Mouse (Mus musculus): ENCODE data around the gene Twf2. TPM values are rescaled to one million over a fixed set of nuclear protein-coding genes. Genes with fewer than 3 reads are reported as not detected.

The Twf2 gene
- polyA plus RNA-seq, 1 experiment from 2014 or later, result 69.8 TPM

DNA sequence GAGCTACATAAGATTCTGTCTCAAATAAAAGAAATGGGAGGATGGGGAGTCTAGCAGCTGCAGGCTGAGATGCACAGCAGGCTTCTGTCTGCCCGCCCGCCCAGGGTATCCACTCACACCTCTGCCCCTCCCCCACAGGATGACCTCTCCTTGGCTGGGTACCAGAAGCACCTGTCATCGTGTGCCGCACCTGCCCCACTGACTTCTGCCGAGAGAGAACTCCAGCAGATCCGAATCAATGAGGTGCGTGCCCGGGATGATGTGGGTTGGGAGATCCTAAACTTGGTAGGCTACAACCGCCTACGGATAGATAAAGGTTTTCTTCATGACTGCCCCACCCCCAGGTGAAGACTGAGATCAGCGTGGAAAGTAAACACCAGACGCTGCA is 9.7 kb downstream of the Twf2 start:
- ATAC-seq (ENCODE audit: insufficient number of reproducible peaks, insufficient read depth, low FRiP score, low TSS enrichment, low read depth), result no peak
- Histone ChIP-seq H3K27me3 (no peaks in the 10 kb centered on the region), H3K4me1 (replicated peaks) (peaks cover 14% of the 10 kb centered on the region), H3K4me2 (no peak overlapping the region), H3K9me3 (no peaks in the 10 kb centered on the region), H3K27ac (no peak overlapping the region), H3K4me3 (replicated peaks) (no peak overlapping the region), H3K9ac (replicated peaks) (no peak overlapping the region), H3K36me3 (peaks cover 59% of the 10 kb centered on the region)
- 85% methylated on average over 12 of the region's 12 CpGs for WGBS

DNA sequence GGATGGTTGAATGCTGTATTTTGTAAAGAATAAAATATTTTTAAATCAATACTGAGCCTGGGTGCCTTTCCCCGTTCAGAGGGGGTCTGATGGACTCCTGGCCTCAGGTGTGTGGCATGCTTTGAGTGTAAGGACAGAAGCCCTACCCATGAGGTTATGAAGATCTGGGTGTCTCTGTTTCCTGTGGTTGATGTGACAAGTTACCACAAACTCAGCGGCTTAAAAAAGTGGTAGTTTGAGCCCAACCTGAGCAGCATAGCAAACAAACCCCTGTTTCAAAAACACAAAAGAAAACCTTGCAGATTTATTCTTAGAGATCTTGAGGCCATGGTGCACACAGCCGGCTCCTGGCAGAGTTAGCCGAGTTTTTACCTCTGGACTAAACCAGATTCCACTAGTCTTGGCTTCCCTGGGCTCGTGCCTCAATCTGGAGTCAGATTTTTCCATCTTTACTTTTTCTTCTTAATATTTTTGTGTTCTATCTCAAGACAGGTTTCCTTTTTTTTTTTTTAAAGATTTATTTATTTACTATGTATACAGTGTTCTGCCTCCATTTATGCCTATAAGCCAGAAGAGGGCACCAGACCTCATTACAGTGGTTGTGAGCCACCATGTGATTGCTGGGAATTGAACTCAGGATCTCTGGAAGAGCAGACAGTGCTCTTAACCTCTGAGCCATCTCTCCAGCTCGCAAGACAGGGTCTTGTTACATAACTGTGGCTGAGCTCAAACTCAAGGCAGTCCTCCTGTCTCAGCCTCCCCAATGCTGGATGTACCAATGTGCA is 12.6 kb downstream of the Twf2 start:
- no peak overlapping the region for H3K4me3 ChIP-seq (replicated peaks)
- WGBS, result 78% methylated on average over 6 of the region's 6 CpGs
- no peak for ATAC-seq (ENCODE audit: insufficient number of reproducible peaks, insufficient read depth, low FRiP score, low TSS enrichment, low read depth)
- no peak overlapping the region for H3K4me2 ChIP-seq
- H3K27me3 ChIP-seq, result no peaks in the 10 kb centered on the region
- H3K36me3 ChIP-seq, result peaks cover 35% of the 10 kb centered on the region
- H3K4me1 ChIP-seq (replicated peaks), result peaks cover 14% of the 10 kb centered on the region
- H3K9ac ChIP-seq (replicated peaks), result no peak overlapping the region
- no peak overlapping the region for H3K27ac ChIP-seq
- H3K9me3 ChIP-seq, result no peaks in the 10 kb centered on the region

DNA sequence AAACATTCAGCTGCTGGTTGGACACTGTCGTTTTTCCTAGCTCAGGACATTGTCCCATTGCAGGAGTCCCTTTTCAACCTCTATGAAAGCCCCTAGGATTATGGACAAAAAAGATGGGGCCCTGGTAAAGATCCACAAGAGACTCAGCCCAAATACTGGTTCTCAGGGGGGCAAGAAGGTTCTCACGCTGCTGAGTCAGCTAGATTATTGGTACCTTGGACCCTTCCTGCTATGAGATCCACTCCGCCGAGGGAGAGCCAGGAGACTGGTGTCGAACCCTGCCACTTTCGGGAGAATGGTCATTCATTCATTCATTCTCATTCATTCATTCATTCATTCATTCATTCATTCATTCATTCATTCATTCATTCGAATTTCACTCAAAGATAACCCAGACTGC is 14.1 kb downstream of the Twf2 start:
- WGBS, result 87% methylated on average over 7 of the region's 7 CpGs
- Histone ChIP-seq H3K9ac (replicated peaks) (no peak overlapping the region), H3K4me3 (replicated peaks) (no peak overlapping the region), H3K4me2 (no peak overlapping the region), H3K27ac (no peak overlapping the region), H3K36me3 (peaks cover 35% of the 10 kb centered on the region), H3K27me3 (no peaks in the 10 kb centered on the region), H3K4me1 (replicated peaks) (peaks cover 4% of the 10 kb centered on the region), H3K9me3 (no peaks in the 10 kb centered on the region)
- ATAC-seq (ENCODE audit: insufficient number of reproducible peaks, insufficient read depth, low FRiP score, low TSS enrichment, low read depth), result no peak

GRCm38 (mm10) chr9:106220894-106221523 is 18.1 kb downstream of the Twf2 start:
- Histone ChIP-seq H3K27me3 (peaks cover 23% of the 10 kb centered on the region), H3K9me3 (no peaks in the 10 kb centered on the region), H3K36me3 (no peaks in the 10 kb centered on the region), H3K9ac (replicated peaks) (no peak overlapping the region), H3K4me2 (no peak overlapping the region), H3K4me1 (replicated peaks) (peaks cover 5% of the 10 kb centered on the region), H3K27ac (no peak overlapping the region), H3K4me3 (replicated peaks) (no peak overlapping the region)
- ATAC-seq (ENCODE audit: insufficient number of reproducible peaks, insufficient read depth, low FRiP score, low TSS enrichment, low read depth), result no peak
- 61% methylated on average over 8 of the region's 8 CpGs for WGBS

GRCm38 (mm10) chr9:106222261-106222851 is 19.4 kb downstream of the Twf2 start, which contains the start of gene Tlr9:
Tlr9 (plus strand) TSS chr9:106222598.
- peaks cover 11% of the 10 kb centered on the region for H3K4me1 ChIP-seq (replicated peaks)
- H3K27me3 ChIP-seq, result peaks cover 35% of the 10 kb centered on the region
- no peak within 1 kb of the TSS for H3K9ac ChIP-seq (replicated peaks)
- H3K4me3 ChIP-seq (replicated peaks), result no peak within 1 kb of the TSS
- H3K27ac ChIP-seq, result no peak within 1 kb of the TSS
- no peak for ATAC-seq (ENCODE audit: insufficient number of reproducible peaks, insufficient read depth, low FRiP score, low TSS enrichment, low read depth)
- H3K4me2 ChIP-seq, result no peak within 1 kb of the TSS
- H3K36me3 ChIP-seq, result no peaks in the 10 kb centered on the region
- no peaks in the 10 kb centered on the region for H3K9me3 ChIP-seq
- WGBS, result 82% methylated on average over 4 of the region's 4 CpGs

DNA sequence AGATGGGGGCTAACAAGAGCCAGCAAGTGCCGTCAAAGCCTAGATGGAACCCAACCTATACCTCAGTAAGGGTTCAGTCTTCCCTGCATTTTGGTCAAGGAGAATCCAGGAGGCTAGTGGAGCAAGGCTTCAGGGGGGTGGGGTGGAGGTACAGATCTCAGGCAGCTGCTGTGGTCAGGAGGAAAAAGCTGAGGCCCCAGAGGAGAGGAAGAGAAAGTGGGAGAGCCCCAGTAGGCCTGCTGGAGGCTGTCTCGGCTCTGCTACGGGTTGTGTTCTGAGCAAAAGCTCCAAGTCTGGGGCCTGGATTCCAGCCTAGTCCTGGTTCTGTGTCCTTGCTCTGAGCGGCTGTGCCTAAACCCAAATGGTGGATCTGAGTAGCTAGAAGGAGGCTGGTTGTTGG is 20.1 kb downstream of the Twf2 start:
- no peak for ATAC-seq (ENCODE audit: insufficient number of reproducible peaks, insufficient read depth, low FRiP score, low TSS enrichment, low read depth)
- peaks cover 37% of the 10 kb centered on the region for H3K27me3 ChIP-seq
- 91% methylated on average over 4 of the region's 4 CpGs for WGBS

DNA sequence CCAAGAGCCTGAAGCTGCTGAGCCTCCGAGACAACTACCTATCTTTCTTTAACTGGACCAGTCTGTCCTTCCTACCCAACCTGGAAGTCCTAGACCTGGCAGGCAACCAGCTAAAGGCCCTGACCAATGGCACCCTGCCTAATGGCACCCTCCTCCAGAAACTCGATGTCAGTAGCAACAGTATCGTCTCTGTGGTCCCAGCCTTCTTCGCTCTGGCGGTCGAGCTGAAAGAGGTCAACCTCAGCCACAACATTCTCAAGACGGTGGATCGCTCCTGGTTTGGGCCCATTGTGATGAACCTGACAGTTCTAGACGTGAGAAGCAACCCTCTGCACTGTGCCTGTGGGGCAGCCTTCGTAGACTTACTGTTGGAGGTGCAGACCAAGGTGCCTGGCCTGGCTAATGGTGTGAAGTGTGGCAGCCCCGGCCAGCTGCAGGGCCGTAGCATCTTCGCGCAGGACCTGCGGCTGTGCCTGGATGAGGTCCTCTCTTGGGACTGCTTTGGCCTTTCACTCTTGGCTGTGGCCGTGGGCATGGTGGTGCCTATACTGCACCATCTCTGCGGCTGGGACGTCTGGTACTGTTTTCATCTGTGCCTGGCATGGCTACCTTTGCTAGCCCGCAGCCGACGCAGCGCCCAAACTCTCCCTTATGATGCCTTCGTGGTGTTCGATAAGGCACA is 22.7 kb downstream of the Twf2 start:
- peak overlapping the region; percentile 74 for H3K4me2 ChIP-seq
- WGBS, result 56% methylated on average over 24 of the region's 24 CpGs
- no peaks in the 10 kb centered on the region for H3K36me3 ChIP-seq
- H3K9me3 ChIP-seq, result no peaks in the 10 kb centered on the region
- peak overlapping the region; percentile 42 for H3K4me3 ChIP-seq (replicated peaks)
- H3K9ac ChIP-seq (replicated peaks), result peak overlapping the region; percentile 40; the same call in 1 of the 2 replicates
- ATAC-seq (ENCODE audit: insufficient number of reproducible peaks, insufficient read depth, low FRiP score, low TSS enrichment, low read depth), result 0 out of 2 replicates have a peak, but pooled peaks have one; percentile 7
- peaks cover 37% of the 10 kb centered on the region for H3K27me3 ChIP-seq
- no peak overlapping the region for H3K27ac ChIP-seq
- peaks cover 11% of the 10 kb centered on the region for H3K4me1 ChIP-seq (replicated peaks)

More for the DNA sequence above, 20.1 kb downstream of the Twf2 start:
- peaks cover 11% of the 10 kb centered on the region for H3K4me1 ChIP-seq (replicated peaks)
- H3K27ac ChIP-seq, result no peak overlapping the region
- H3K9ac ChIP-seq (replicated peaks), result no peak overlapping the region
- H3K4me3 ChIP-seq (replicated peaks), result no peak overlapping the region
- H3K4me2 ChIP-seq, result no peak overlapping the region
- no peaks in the 10 kb centered on the region for H3K36me3 ChIP-seq
- no peaks in the 10 kb centered on the region for H3K9me3 ChIP-seq

DNA sequence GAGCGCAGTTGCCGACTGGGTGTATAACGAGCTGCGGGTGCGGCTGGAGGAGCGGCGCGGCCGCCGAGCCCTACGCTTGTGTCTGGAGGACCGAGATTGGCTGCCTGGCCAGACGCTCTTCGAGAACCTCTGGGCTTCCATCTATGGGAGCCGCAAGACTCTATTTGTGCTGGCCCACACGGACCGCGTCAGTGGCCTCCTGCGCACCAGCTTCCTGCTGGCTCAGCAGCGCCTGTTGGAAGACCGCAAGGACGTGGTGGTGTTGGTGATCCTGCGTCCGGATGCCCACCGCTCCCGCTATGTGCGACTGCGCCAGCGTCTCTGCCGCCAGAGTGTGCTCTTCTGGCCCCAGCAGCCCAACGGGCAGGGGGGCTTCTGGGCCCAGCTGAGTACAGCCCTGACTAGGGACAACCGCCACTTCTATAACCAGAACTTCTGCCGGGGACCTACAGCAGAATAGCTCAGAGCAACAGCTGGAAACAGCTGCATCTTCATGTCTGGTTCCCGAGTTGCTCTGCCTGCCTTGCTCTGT is 23.3 kb downstream of the Twf2 start:
- peak; percentile 53 for ATAC-seq (ENCODE audit: insufficient number of reproducible peaks, insufficient read depth, low FRiP score, low TSS enrichment, low read depth)
- Histone ChIP-seq H3K4me1 (replicated peaks) (peaks cover 11% of the 10 kb centered on the region), H3K4me3 (replicated peaks) (peak overlapping the region; percentile 42), H3K9me3 (no peaks in the 10 kb centered on the region), H3K27me3 (peaks cover 37% of the 10 kb centered on the region), H3K27ac (no peak overlapping the region), H3K9ac (replicated peaks) (peak overlapping the region; percentile 40; the same call in 1 of the 2 replicates), H3K4me2 (peak overlapping the region; percentile 74), H3K36me3 (no peaks in the 10 kb centered on the region)
- WGBS, result 5% methylated on average over 34 of the region's 34 CpGs

- 80% methylated on average over 8 of the region's 8 CpGs for WGBS
Observed at GRCm38 (mm10) chr9:106227790-106228429, 25.0 kb downstream of the Twf2 start.

DNA sequence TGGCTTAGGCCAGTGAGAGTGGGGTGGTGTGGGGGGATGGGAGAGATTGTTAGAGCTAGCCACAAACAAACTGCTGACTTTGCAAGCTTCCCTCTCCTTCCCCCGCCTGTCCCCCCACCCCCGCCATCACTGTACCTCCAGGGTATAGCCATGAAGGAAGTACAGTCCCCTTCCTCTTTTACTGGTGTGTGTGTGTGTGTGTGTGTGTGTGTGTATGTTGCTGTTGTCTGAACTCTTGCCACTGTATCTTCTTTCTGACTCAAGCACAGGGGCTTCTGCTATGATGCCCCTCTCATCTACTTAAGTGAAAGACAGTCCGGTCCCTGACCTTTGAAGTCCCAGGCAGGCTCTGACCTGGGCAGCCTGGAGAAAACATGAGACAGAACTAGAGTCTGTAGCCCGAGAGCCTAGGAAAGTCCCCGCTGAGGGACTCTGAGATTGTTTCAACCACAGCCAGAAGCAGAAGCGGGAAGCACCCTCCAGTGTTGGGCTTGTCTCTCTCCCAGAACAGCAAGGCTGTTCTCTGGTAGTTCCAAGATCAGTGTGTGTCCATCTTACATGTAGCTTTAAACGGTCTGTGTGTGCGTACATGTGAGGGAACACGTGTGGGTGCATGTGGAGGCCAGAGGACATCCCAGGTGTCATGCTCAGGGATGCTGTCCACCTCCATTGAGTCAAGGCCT is 27.3 kb downstream of the Twf2 start:
- no peak overlapping the region for H3K9ac ChIP-seq (replicated peaks)
- no peak overlapping the region for H3K27ac ChIP-seq
- H3K9me3 ChIP-seq, result no peaks in the 10 kb centered on the region
- H3K27me3 ChIP-seq, result peaks cover 23% of the 10 kb centered on the region
- 71% methylated on average over 8 of the region's 9 CpGs for WGBS
- ATAC-seq (ENCODE audit: insufficient number of reproducible peaks, insufficient read depth, low FRiP score, low TSS enrichment, low read depth), result no peak
- H3K4me2 ChIP-seq, result no peak overlapping the region
- peaks cover 30% of the 10 kb centered on the region for H3K36me3 ChIP-seq
- H3K4me1 ChIP-seq (replicated peaks), result peaks cover 11% of the 10 kb centered on the region
- no peak overlapping the region for H3K4me3 ChIP-seq (replicated peaks)

More at GRCm38 (mm10) chr9:106227790-106228429, 25.0 kb downstream of the Twf2 start:
- Histone ChIP-seq H3K9ac (replicated peaks) (no peak overlapping the region), H3K9me3 (no peaks in the 10 kb centered on the region), H3K4me2 (no peak overlapping the region), H3K27ac (no peak overlapping the region), H3K4me1 (replicated peaks) (peaks cover 11% of the 10 kb centered on the region), H3K36me3 (peaks cover 7% of the 10 kb centered on the region), H3K4me3 (replicated peaks) (no peak overlapping the region), H3K27me3 (peaks cover 37% of the 10 kb centered on the region)
- ATAC-seq (ENCODE audit: insufficient number of reproducible peaks, insufficient read depth, low FRiP score, low TSS enrichment, low read depth), result no peak

Measured in limb, embryonic 12.5 days (tissue).